8 mouse cellular contexts compared by ENCODE assay signal in genomic region chr2:19657158-19657874, GRCm38 (mm10). TPM values are rescaled to one million over a fixed set of nuclear protein-coding genes. Genes with fewer than 3 reads are reported as not detected.
DNase-seq lines count a peak whose midpoint lies in the region; ATAC-seq lines count a peak whose summit lies in the region.

Gene Otud1 (plus strand): TSS chr2:19657752.

- peaks cover 14% of the 10 kb centered on the region for H3K27me3 ChIP-seq in forebrain, embryonic 11.5 days (ENCODE audit: control insufficient read depth, insufficient read depth, low read length)
- no peaks in the 10 kb centered on the region for H3K27me3 ChIP-seq in heart, embryonic 15.5 days
- peaks cover 19% of the 10 kb centered on the region for H3K27me3 ChIP-seq in liver, embryonic 12.5 days (replicated peaks)
- no peaks in the 10 kb centered on the region for H3K27me3 ChIP-seq in splenic B cell, adult 2 months (ENCODE audit: control insufficient read depth, insufficient read depth, low read length, poor library complexity, severe bottlenecking)

- H3K9ac ChIP-seq in forebrain, embryonic 11.5 days (ENCODE audit: low read length), result peak within 1 kb of the TSS; percentile 67
- H3K9ac ChIP-seq in heart, embryonic 15.5 days, result peak within 1 kb of the TSS; percentile 98
- peak within 1 kb of the TSS; percentile 84 for H3K9ac ChIP-seq in liver, embryonic 12.5 days

- peak within 1 kb of the TSS; percentile 57 for H3K27ac ChIP-seq in forebrain, embryonic 11.5 days (ENCODE audit: low read depth, low read length)
- H3K27ac ChIP-seq in heart, embryonic 15.5 days, result peak within 1 kb of the TSS; percentile 99
- peak within 1 kb of the TSS; percentile 90 for H3K27ac ChIP-seq in liver, embryonic 12.5 days

- peak; percentile 98 for ATAC-seq in forebrain, embryonic 11.5 days (replicated peaks; ENCODE audit: low FRiP score)
- peak; percentile 93 for ATAC-seq in heart, embryonic 15.5 days (replicated peaks; ENCODE audit: insufficient number of reproducible peaks, insufficient read depth, low FRiP score, low read depth)
- ATAC-seq in liver, embryonic 12.5 days, result peak; percentile 95

- no peaks in the 10 kb centered on the region for H3K36me3 ChIP-seq in forebrain, embryonic 11.5 days (ENCODE audit: control insufficient read depth, insufficient read depth, low read length)
- H3K36me3 ChIP-seq in heart, embryonic 15.5 days, result no peaks in the 10 kb centered on the region
- no peaks in the 10 kb centered on the region for H3K36me3 ChIP-seq in liver, embryonic 12.5 days
- 0 out of 2 replicates have a peak, but pooled peaks cover 1% of the 10 kb centered on the region for H3K36me3 ChIP-seq in splenic B cell, adult 2 months (ENCODE audit: control insufficient read depth, insufficient read depth, low read length, poor library complexity, severe bottlenecking)

- peak within 1 kb of the TSS; percentile 66 for H3K4me3 ChIP-seq in forebrain, embryonic 11.5 days (ENCODE audit: low read depth, low read length)
- H3K4me3 ChIP-seq in heart, embryonic 15.5 days, result peak within 1 kb of the TSS; percentile 92
- peak within 1 kb of the TSS; percentile 75 for H3K4me3 ChIP-seq in liver, embryonic 12.5 days

- under 1% methylated on average over 60 of the region's 62 CpGs for WGBS in forebrain, embryonic 11.5 days
- WGBS in heart, embryonic 15.5 days, result 1% methylated on average over 58 of the region's 62 CpGs
- under 1% methylated on average over 58 of the region's 62 CpGs for WGBS in liver, embryonic 12.5 days (ENCODE audit: insufficient replicate concordance)

- H3K9me3 ChIP-seq in forebrain, embryonic 11.5 days (ENCODE audit: control insufficient read depth, low read length), result no peaks in the 10 kb centered on the region
- H3K9me3 ChIP-seq in heart, embryonic 15.5 days (replicated peaks), result no peaks in the 10 kb centered on the region
- no peaks in the 10 kb centered on the region for H3K9me3 ChIP-seq in liver, embryonic 12.5 days (replicated peaks)

- H3K4me1 ChIP-seq in forebrain, embryonic 11.5 days (replicated peaks; ENCODE audit: control insufficient read depth, insufficient read depth, low read length), result peaks cover 2% of the 10 kb centered on the region; the same call in 1 of the 2 replicates
- peaks cover 17% of the 10 kb centered on the region for H3K4me1 ChIP-seq in heart, embryonic 15.5 days (replicated peaks)
- H3K4me1 ChIP-seq in liver, embryonic 12.5 days, result peaks cover 29% of the 10 kb centered on the region

- peak within 1 kb of the TSS; percentile 87 for H3K4me2 ChIP-seq in forebrain, embryonic 11.5 days (ENCODE audit: low read depth, low read length, severe bottlenecking)
- H3K4me2 ChIP-seq in heart, embryonic 15.5 days, result peak within 1 kb of the TSS; percentile 87
- peak within 1 kb of the TSS; percentile 99 for H3K4me2 ChIP-seq in liver, embryonic 12.5 days

- DNase-seq in CD8-positive naive resting alpha-beta T cell, adult 2 months (ENCODE audit: low read depth in 2 of 2, low spot score in 2 of 2), result peak; percentile 94 to 95
- DNase-seq in c-Kit-positive CD71-positive TER-119-positive erythroid progenitor cells, embryonic 14.5 days (ENCODE audit: low spot score), result peak; percentile 95
- peak; percentile 99 for DNase-seq in forebrain, embryonic 11.5 days (ENCODE audit: low spot score)
- peak; percentile 99 for DNase-seq in kidney, postnatal 14 days
- DNase-seq in naive thymus-derived CD4-positive, alpha-beta T cell, adult 2 months (ENCODE audit: low read depth), result peak; percentile 98
- peak; percentile 98 for DNase-seq in splenic B cell, adult 2 months (ENCODE audit: low read depth, low spot score)

RNA-seq across cellular contexts. Expression of gene Otud1, which starts in this region (rescaled TPM):
- 0.80 and 1.00 TPM in 2 replicates for polyA plus RNA-seq in forebrain, embryonic 11.5 days (2014; fragmentation: Nextera tagmentation; extraction: Ambion mirVana)
- 7.5 and 9.4 TPM in 2 replicates for polyA plus RNA-seq in heart, embryonic 15.5 days (2015; fragmentation: Nextera tagmentation; extraction: Ambion mirVana)
- polyA plus RNA-seq in liver, embryonic 12.5 days (2016; fragmentation: Nextera tagmentation; extraction: Ambion mirVana), result 1.1 and 1.2 TPM in 2 replicates

Comparison
In these comparisons a context has a peak if more than half of its experiments do, and no peak if none do; other contexts are left out.
1. Peak in every context shown above with its lines: DNase-seq, ATAC-seq, H3K4me3 ChIP-seq and H3K27ac ChIP-seq.
2. Peak in DNase-seq, ATAC-seq, H3K4me3 ChIP-seq, H3K27ac ChIP-seq, H3K9ac ChIP-seq and H3K4me2 ChIP-seq in forebrain, embryonic 11.5 days; RNA of the gene not detected or under 1 TPM.